Mouse (Mus musculus) G1E (cell line): ENCODE measurements around the gene Prox2. TPM values are rescaled to one million over a fixed set of nuclear protein-coding genes. Genes with fewer than 3 reads are reported as not detected.

Experiments
- ATAC-seq: 2 replicates; pipeline ENCODE4 v1.8.0; 2016; ENCODE audit warnings: mild to moderate bottlenecking; ENCODE audit not compliant: insufficient number of reproducible peaks, poor library complexity, low FRiP score, severe bottlenecking; ENCODE audit errors: extremely low read depth
- DNase-seq: peaks from one replicate; pipeline ENCODE4 v3.0.0; 2012; ENCODE audit warnings: low spot score
- H3K27me3 ChIP-seq: 2 replicates; pipeline ENCODE4 v1.6.1; 2012; ENCODE audit warnings: mild to moderate bottlenecking, low read length, inconsistent platforms; ENCODE audit not compliant: insufficient read depth
- H3K36me3 ChIP-seq: replicated peaks from 2 replicates; pipeline ENCODE3; 2012; ENCODE audit warnings: mild to moderate bottlenecking, inconsistent platforms
- H3K4me1 ChIP-seq: 2 replicates; pipeline ENCODE4 v1.6.1; 2012; ENCODE audit warnings: low read depth, low read length, inconsistent platforms, mixed read lengths; ENCODE audit not compliant: insufficient read depth
- H3K4me3 ChIP-seq: 2 replicates; pipeline ENCODE4 v1.5.1; 2012; ENCODE audit warnings: low read depth, mild to moderate bottlenecking, inconsistent platforms, low read length, moderate library complexity, mixed read lengths
- H3K9me3 ChIP-seq: replicated peaks from 2 replicates; pipeline ENCODE4 v1.6.1; 2012; ENCODE audit warnings: inconsistent platforms
- CTCF ChIP-seq: IDR thresholded peaks from 2 replicates; pipeline ENCODE4 v1.5.1; 2012; ENCODE audit warnings: low read depth, low read length, inconsistent platforms, mixed read lengths
- GATA1 ChIP-seq: IDR thresholded peaks from 2 replicates; pipeline ENCODE4 v1.6.1; 2012; ENCODE audit warnings: borderline replicate concordance, low read length, inconsistent platforms, mixed read lengths
- GATA2 ChIP-seq: IDR thresholded peaks from 2 replicates; pipeline ENCODE4 v1.6.1; 2012; ENCODE audit warnings: low read depth, low read length, inconsistent platforms, borderline replicate concordance
- POLR2AphosphoS5 ChIP-seq: IDR thresholded peaks from 2 replicates; pipeline ENCODE4 v1.6.1; 2012; ENCODE audit warnings: low read depth, low read length, inconsistent platforms; ENCODE audit not compliant: insufficient replicate concordance
- TAL1 ChIP-seq: conservative IDR thresholded peaks from 2 replicates; pipeline ENCODE4 v1.6.1; 2012; ENCODE audit warnings: low read depth, low read length, inconsistent platforms, mixed read lengths
- polyA plus RNA-seq: library from polyadenylated mRNA; stranded (reverse); fragments of >175 nt; gene quantifications from 2 replicates; pipeline ENCODE4 v1.2.3, GENCODE M21; 2012
- total RNA-seq, 2 experiments: library from RNA; stranded (forward) in 1 of 2; stranded (reverse) in 1 of 2; fragments of 200-1000 nt in 1 of 2; fragments of >200 nt in 1 of 2; fragmentation: Nextera tagmentation in 1 of 2; gene quantifications; 2 replicates each; pipeline ENCODE4 v1.2.3; 2014 to 2017

The Prox2 gene
- total and polyA plus RNA-seq, 3 experiments, result 7.0 to 13.5 (median 10.7) TPM

DNA sequence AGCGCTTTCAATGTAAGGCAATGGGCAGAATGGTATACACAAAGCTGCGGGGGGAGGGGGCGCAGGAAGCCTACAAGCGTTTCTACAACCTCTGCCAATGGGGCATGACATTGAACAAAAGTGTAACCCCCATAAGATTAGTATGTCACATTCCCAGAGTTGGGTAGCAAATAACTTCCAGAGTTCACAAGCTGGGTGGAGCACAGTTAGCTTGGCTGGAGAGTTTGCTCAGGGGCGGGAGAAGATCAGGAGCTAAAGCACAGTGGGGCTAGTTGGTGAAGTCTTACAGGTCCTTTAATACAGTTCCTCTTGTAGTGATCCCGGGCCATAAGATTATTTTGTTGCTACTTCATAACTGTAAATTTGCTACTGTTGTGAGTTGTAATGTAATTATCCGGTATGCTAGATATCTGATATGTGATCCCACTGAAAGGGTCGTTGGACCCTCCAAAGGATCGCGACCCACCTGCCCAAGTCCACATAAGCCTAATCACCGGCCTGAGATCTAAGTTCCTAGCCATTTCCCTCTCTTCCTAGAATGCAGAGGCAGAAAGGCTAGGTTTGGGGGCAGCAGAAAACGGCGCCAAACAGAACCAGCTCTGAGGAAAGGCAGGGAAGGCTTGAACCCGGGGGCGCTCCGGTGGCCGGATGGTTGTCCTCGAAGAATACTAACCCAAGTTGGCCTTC lies 405 bp downstream of the Prox2 start:
- DNase-seq (peak; percentile 60), ATAC-seq (no peak)
- H3K4me1 ChIP-seq, result peaks cover 52% of the 10 kb centered on the region
- H3K9me3 ChIP-seq, result no peaks in the 10 kb centered on the region
- peaks cover 52% of the 10 kb centered on the region for H3K36me3 ChIP-seq
- no peaks in the 10 kb centered on the region for H3K27me3 ChIP-seq
- TF ChIP-seq GATA2 (no peak), POLR2AphosphoS5 (no peak), TAL1 (no peak), CTCF (no peak), GATA1 (no peak)
- H3K4me3 ChIP-seq, result peak overlapping the region; percentile 86

GRCm38 (mm10) chr12:85109426-85109825 lies 1.1 kb downstream of the Prox2 start:
- no peaks in the 10 kb centered on the region for H3K27me3 ChIP-seq
- DNase-seq, result no peak
- H3K4me3 ChIP-seq, result no peak overlapping the region; the same call in 1 of the 2 replicates
- peaks cover 53% of the 10 kb centered on the region for H3K4me1 ChIP-seq
- ATAC-seq, result no peak
- H3K9me3 ChIP-seq, result no peaks in the 10 kb centered on the region
- peaks cover 52% of the 10 kb centered on the region for H3K36me3 ChIP-seq
- TF ChIP-seq POLR2AphosphoS5 (no peak), TAL1 (no peak), CTCF (no peak), GATA2 (no peak), GATA1 (no peak)

GRCm38 (mm10) chr12:85108643-85109042 lies 1.9 kb downstream of the Prox2 start:
- no peaks in the 10 kb centered on the region for H3K9me3 ChIP-seq
- no peak for ATAC-seq
- peaks cover 47% of the 10 kb centered on the region for H3K4me1 ChIP-seq
- no peak for DNase-seq
- peaks cover 53% of the 10 kb centered on the region for H3K36me3 ChIP-seq
- no peaks in the 10 kb centered on the region for H3K27me3 ChIP-seq
- TF ChIP-seq GATA1, result no peak
- H3K4me3 ChIP-seq, result no peak overlapping the region

- Histone ChIP-seq H3K4me3 (no peak overlapping the region), H3K9me3 (no peaks in the 10 kb centered on the region), H3K4me1 (peaks cover 23% of the 10 kb centered on the region), H3K27me3 (no peaks in the 10 kb centered on the region), H3K36me3 (peaks cover 45% of the 10 kb centered on the region)
- TF ChIP-seq POLR2AphosphoS5, result no peak
- TF ChIP-seq CTCF, result no peak
- TF ChIP-seq GATA2, result no peak
- TF ChIP-seq TAL1, result no peak
- no peak for TF ChIP-seq GATA1
- ATAC-seq (no peak), DNase-seq (no peak)
Observed at GRCm38 (mm10) chr12:85106292-85106691, 4.3 kb downstream of the Prox2 start.

DNA sequence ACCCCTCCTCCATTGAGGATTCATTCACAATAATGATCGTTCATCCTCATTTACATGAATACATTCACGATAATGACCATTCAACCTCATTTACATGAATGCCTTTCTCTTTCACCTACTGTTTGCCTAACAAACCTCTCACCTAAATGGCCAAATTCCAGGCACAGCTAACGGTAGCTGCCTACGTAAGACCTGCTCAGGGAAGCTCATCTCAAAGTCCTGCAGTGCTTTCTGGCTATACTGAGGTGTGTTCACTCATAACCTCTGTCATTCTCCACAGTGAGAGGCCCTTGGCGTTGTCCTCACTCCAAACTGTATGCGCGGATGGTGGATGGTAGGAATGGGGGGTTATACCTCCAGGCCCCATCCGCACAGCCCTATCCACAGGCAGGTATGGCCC lies 5.8 kb downstream of the Prox2 start:
- Histone ChIP-seq H3K36me3 (peaks cover 49% of the 10 kb centered on the region), H3K4me3 (no peak overlapping the region), H3K4me1 (peaks cover 15% of the 10 kb centered on the region), H3K27me3 (no peaks in the 10 kb centered on the region), H3K9me3 (no peaks in the 10 kb centered on the region)
- TF ChIP-seq GATA1, result no peak
- no peak for TF ChIP-seq TAL1
- TF ChIP-seq POLR2AphosphoS5, result no peak
- no peak for TF ChIP-seq GATA2
- no peak for TF ChIP-seq CTCF
- ATAC-seq, result no peak
- no peak for DNase-seq

DNA sequence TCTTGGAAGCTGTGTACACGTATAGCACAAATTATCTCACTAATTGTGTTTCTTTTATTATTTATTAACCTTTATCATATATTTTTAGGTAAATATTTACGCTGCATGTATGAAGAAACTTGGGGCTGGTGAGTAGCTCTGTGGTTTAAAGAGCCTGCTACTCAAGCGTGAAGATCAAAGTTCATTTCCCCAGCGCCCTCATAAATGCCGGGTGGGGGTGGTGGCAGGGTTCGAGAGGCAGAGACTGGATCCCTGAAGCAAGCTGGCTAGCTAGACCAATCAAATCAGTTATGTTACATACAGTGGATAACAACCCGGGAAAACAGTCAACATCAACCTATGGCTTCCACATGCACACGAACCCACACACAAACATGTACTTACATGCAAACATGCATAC lies 7.5 kb downstream of the Prox2 start:
- Histone ChIP-seq H3K4me1 (peaks cover 3% of the 10 kb centered on the region), H3K9me3 (no peaks in the 10 kb centered on the region), H3K36me3 (peaks cover 48% of the 10 kb centered on the region), H3K27me3 (no peaks in the 10 kb centered on the region), H3K4me3 (no peak overlapping the region)
- TF ChIP-seq GATA2 (no peak), POLR2AphosphoS5 (no peak), TAL1 (no peak), CTCF (no peak), GATA1 (no peak)
- DNase-seq, result no peak
- ATAC-seq, result no peak

DNA sequence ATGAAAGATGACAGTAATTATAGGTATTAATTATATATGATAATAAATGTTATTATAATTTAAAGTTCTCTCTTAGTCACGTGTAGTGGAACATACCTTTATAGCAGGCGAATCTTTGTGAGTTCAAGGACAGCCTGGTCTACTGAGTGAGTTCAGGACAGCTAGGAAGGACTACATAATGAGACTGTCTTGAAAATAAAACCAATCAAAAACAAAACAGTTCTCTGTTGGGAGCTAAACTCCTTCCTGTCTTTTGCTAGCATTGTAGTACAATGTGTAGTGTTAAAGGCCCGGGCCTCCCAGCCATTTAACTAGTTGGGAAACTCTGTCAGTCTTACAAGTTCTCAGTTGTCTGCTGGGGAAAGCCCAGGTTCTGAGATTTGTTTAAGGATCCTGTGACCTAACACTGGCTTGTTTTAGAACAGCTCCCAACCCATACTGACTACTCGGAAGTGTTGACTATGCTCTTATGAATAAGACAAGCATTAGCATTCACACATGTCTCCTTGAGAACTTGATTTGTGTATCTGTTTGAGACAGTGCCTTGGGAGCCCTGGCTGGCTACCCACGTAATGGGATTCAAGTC lies 8.9 kb downstream of the Prox2 start:
- DNase-seq (no peak), ATAC-seq (no peak)
- Histone ChIP-seq H3K27me3 (no peaks in the 10 kb centered on the region), H3K36me3 (peaks cover 44% of the 10 kb centered on the region), H3K4me3 (no peak overlapping the region), H3K9me3 (no peaks in the 10 kb centered on the region), H3K4me1 (peaks cover 7% of the 10 kb centered on the region)
- TF ChIP-seq GATA1 (no peak), GATA2 (no peak), TAL1 (no peak), POLR2AphosphoS5 (no peak), CTCF (no peak)
